Mouse (Mus musculus): Measurements from ENCODE around the gene Cyp24a1. TPM values are rescaled to one million over a fixed set of nuclear protein-coding genes. Genes with fewer than 3 reads are reported as not detected.

Gene Cyp24a1
- not detected for total RNA-seq (2021)
- long read RNA-seq, experiment 1 = 0 reads
- long read RNA-seq, experiment 2 = 0 reads

DNA sequence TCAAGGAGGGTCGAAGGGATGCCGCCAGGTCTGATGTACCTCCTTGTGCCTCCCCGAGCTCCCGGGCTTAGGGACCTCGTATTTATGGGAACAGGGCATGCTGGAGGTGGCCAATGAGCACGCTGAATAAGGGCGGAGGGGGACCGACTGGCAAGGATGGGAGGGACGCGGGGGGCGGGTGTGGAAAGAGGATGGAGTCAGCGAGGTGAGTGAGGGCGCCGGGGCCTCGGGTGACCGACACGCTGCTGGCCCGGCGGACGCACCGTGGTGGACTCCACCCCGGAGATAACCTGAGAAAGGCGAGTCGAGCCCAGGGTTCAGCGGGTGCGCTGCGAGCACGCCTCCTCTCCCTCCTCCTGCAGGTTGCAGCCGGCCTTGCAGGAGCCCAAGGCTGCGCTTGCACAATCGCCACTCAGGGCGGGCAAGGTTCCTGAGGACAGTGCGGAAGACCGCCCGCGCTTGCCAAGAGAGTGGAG lies at the start of gene Cyp24a1:
Gene Cyp24a1 (minus strand): TSS at position 55 of the 476 bp plus-strand sequence.
- intact Hi-C loops (cut with DNase I) = no loop called here

GRCm38 (mm10) chr2:170545745-170546144 lies 48.8 kb upstream of the Cyp24a1 start:
- intact Hi-C loops (cut with DNase I) = no loop called here
- DNase-seq (ENCODE audit: low spot score in 2 of 2) = no peak

More for the DNA sequence above, at the start of gene Cyp24a1:
- no peak for DNase-seq (ENCODE audit: low spot score in 2 of 2)

DNA sequence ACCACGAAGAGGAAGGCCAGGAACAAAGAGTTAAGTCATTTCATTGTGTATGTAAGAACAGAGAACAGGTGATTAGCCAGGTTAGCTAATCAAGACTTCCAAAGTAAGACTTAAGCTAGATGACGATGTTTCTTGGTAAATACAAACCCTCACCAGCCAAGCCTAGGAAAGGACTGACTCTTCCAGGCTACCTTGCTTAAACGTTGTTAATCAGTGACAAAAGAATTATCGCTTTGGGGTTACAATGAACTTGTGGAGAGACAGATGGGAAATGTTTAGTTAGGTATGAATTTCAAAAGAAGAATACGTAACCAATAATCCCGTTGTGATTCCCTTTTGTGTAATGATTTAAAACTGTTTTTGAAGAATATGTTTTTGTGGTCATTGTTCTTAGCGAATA lies 48.0 kb upstream of the Cyp24a1 start:
- intact Hi-C loops (cut with DNase I) = no loop called here
- DNase-seq (ENCODE audit: low spot score in 2 of 2) = no peak

GRCm38 (mm10) chr2:170544159-170544558 lies 47.2 kb upstream of the Cyp24a1 start:
- intact Hi-C loops (cut with DNase I) = no loop called here
- no peak for DNase-seq (ENCODE audit: low spot score in 2 of 2)

- intact Hi-C loops (cut with DNase I) = no loop called here
- DNase-seq (ENCODE audit: low spot score in 2 of 2) = no peak
Measured at GRCm38 (mm10) chr2:170543625-170544024, 46.7 kb upstream of the Cyp24a1 start.

DNA sequence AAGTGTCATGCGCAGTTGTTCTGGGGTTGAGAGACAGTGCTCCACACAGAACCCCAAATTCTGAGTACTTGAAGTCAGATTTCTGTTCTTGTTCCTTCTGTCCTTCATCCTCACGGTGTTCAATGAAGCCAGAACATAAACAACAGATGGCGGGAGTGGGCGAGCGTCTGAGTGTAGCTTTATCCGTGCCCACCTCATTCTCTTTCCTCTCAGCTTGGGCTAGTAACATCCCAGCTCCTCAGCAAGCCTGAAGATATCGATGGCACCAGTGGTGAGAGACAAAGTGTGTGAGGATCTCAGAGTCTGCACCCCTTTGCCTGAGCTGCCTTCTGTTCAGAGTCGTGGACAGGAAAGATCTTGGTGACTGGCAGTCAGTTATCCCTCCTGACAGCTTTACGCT lies 42.3 kb upstream of the Cyp24a1 start:
- intact Hi-C loops (cut with DNase I) = no loop called here
- DNase-seq (ENCODE audit: low spot score in 2 of 2) = peak; percentile 72 to 75

GRCm38 (mm10) chr2:170535841-170536240 lies 38.9 kb upstream of the Cyp24a1 start:
- intact Hi-C loops (cut with DNase I) = no loop called here
- no peak for DNase-seq (ENCODE audit: low spot score in 2 of 2)

DNA sequence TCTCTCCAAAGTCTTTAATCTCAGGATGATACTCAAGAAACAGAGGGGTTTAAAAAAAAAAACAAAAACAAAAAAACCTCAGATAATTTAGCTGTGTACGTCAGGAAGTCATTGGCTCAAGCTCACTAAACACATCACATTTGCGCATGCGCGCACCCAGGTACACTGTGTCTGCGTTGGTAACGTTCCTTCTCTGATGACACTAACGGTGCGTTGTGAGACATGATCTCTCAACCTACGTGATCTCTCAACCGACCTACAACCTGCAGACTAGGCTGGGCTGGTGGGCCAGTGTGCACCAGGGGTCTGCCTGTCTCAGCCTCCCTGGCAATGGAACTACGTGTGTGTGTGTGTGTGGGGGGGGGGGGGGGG lies 37.8 kb upstream of the Cyp24a1 start:
- intact Hi-C loops (cut with DNase I) = no loop called here

GRCm38 (mm10) chr2:170534116-170534802 lies 37.3 kb upstream of the Cyp24a1 start:
- intact Hi-C loops (cut with DNase I) = no loop called here
- DNase-seq (ENCODE audit: low spot score in 2 of 2) = no peak

More for the DNA sequence above, 37.8 kb upstream of the Cyp24a1 start:
- no peak for DNase-seq (ENCODE audit: low spot score in 2 of 2)

DNA sequence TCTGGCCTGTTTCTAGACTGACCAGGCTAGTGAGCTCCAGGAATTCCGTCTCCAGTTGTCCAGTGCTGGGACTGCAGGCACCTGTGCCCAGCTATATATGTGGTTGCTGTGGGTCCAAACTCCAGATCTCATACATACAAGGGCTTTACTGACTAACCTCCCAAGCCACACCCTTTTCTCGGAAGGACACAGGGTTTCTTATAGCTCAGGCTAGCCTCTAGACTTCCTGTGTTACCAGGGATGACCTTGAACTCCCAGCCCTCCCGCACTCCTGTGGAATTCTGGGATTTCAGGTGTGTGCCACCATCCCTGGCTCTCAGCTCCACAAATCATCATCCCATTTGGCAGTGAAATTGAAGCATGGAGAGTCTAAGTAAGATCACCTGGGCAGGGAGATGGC lies 33.3 kb upstream of the Cyp24a1 start:
- DNase-seq (ENCODE audit: low spot score in 2 of 2) = no peak
- intact Hi-C loops (cut with DNase I) = no loop called here

- intact Hi-C loops (cut with DNase I) = loop anchor here (10.0 kb wide), 1 partner anchor 195 kb away; no protein-coding TSS in a partner anchor
Measured at GRCm38 (mm10) chr2:170529766-170530165, 32.8 kb upstream of the Cyp24a1 start.

GRCm38 (mm10) chr2:170528061-170528460 lies 31.1 kb upstream of the Cyp24a1 start:
- intact Hi-C loops (cut with DNase I) = loop anchor here (10.0 kb wide), 1 partner anchor 197 kb away; no protein-coding TSS in a partner anchor
- no peak for DNase-seq (ENCODE audit: low spot score in 2 of 2)

More at GRCm38 (mm10) chr2:170529766-170530165, 32.8 kb upstream of the Cyp24a1 start:
- DNase-seq (ENCODE audit: low spot score in 2 of 2) = no peak

DNA sequence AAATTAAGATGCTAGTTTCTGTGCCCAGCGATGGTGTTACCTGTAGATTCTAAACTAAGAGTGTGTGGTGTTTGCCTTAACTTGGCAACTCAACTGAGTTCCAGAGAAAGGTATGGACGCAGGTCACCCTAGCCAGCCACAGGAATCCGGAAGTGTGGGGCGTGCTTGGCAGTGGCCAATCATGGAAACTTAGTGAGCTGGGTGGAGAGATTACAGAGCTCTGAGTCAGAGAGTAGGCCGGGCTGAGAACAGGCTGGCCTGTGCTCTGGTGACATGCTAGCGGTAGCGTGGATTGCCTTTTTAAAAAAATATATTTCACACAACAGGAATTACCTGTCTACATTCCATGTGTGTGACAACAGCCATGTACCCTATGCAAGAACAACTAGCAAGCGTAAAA lies 29.6 kb upstream of the Cyp24a1 start:
- DNase-seq (ENCODE audit: low spot score in 2 of 2) = no peak
- intact Hi-C loops (cut with DNase I) = loop anchor here (10.0 kb wide), 1 partner anchor 198 kb away; no protein-coding TSS in a partner anchor

- intact Hi-C loops (cut with DNase I) = loop anchor here (1.0 to 10.0 kb wide), 5 partner anchors 57 to 1697 kb away; no protein-coding TSS in a partner anchor
- DNase-seq (ENCODE audit: low spot score in 2 of 2) = peak; percentile 59 to 78
Measured at GRCm38 (mm10) chr2:170520321-170520971, 23.5 kb upstream of the Cyp24a1 start.

DNA sequence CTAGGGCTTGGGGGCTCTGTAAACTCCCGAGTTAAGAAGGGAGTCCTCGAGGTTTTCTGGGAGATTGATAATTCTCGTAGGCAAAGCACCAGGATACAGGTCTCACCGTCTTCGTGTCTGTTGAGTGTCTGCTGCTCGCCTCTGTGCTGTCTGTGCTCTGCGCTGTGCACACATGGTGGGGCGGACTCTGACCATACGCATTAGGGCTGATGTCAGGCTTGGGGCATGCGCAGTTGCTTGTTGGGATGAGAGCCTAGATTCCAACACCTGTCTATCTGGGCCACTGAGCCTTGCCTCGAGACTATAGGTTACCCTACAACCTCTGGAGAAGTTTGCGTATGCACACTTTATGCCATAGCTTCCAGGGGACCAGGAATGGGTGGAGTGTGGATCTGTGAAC lies 16.8 kb upstream of the Cyp24a1 start:
- intact Hi-C loops (cut with DNase I) = no loop called here
- no peak for DNase-seq (ENCODE audit: low spot score in 2 of 2)

GRCm38 (mm10) chr2:170511073-170511891 lies 14.3 kb upstream of the Cyp24a1 start:
- peak; percentile 92 to 95 for DNase-seq (ENCODE audit: low spot score in 2 of 2)
- intact Hi-C loops (cut with DNase I) = no loop called here

DNA sequence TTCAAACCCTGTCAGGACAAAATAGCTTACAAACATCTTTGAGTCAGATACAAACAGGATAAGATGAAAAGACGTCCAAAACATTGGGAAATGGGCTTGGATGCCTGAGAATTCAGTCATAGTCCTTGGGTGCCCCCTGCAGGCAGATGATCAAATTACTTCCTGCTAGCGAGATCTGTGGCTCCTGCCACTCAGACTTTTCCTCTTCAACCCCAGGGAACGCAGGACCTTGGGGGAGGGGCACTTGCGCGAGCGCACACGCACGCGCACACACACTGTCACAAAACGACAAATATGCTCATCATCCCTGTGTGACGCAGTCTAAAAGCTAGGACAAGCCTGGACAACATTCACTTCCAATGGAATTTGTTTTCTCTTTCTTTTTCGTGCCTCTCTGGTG lies 11.9 kb upstream of the Cyp24a1 start:
- peak; percentile 91 to 96 for DNase-seq (ENCODE audit: low spot score in 2 of 2)
- intact Hi-C loops (cut with DNase I) = loop anchor here (2.0 kb wide), 2 partner anchors 154 to 392 kb away; no protein-coding TSS in a partner anchor

DNA sequence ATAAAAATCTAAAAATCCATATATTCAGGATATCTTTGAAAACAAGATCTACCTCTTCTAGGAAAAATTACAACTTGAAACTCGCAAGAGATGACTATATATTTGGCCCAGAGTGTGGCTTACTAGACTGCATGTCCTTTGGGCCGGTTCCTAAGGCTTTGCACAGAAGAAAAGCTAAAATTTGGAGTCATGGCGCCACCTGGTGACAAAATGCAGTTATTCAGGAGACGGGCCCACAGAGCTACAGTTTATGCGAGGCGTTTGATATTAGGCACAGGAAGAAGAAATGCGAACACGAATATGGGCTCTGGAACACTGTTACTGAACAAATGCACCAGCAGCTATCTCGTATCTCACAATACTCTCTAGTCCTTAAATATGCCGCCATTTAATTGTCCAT lies 10.8 kb upstream of the Cyp24a1 start:
- peak; percentile 87 to 92 for DNase-seq (ENCODE audit: low spot score in 2 of 2)
- intact Hi-C loops (cut with DNase I) = loop anchor here (1.0 to 2.0 kb wide), 3 partner anchors 56 to 391 kb away; no protein-coding TSS in a partner anchor

DNA sequence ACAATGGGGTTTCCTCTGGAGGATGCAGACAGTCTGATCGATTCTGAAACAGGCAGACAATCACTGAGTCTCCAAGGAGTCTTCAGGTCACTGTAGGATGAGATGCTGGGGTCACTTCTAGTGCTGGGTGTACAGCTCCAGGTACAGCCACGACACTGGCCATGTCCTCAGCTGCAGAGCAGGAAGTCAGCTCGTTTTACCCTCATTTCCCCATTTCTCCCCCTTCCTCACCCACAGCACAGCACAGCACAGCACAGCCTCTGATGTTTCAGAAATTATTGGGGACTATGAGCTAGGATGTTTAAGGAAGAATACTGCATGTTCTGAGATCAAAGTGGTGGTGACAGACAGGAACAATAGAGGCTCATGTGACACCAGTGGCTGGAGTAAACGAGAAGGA lies 7.0 kb upstream of the Cyp24a1 start:
- intact Hi-C loops (cut with DNase I) = no loop called here
- DNase-seq (ENCODE audit: low spot score in 2 of 2) = no peak

DNA sequence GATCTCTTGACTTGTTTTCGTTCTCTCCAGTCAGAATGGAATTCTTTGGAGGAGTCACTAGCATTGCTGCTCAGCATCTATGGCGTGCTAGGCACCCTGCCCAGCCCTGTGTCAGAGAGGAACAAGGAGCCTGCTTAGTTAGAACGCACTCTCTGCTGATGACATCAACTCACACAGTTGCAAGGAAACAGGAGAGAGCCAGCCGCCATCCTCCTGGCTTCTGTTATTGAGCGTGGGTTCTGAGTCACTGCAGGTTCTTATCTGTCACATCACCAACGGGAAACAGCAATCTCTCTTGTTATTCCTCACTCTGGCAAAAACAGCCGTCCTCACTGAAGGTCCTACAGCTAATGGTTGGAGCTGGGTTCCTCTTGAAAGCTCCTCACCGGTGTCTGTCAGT lies 6.4 kb upstream of the Cyp24a1 start:
- intact Hi-C loops (cut with DNase I) = no loop called here
- DNase-seq (ENCODE audit: low spot score in 2 of 2) = no peak
